Mouse (Mus musculus) bone marrow, adult 2 months (tissue): ENCODE data around the gene Sema3f. TPM values are rescaled to one million over a fixed set of nuclear protein-coding genes. Genes with fewer than 3 reads are reported as not detected.
A peak's percentile ranks its signal among the peaks of the same experiment; 100 is the strongest.
"Not testable (repeated sequence)": the region's sequence is repeated elsewhere in the genome, so short reads cannot be mapped to it uniquely, and the experiment has no call there.

Experiments used
- H3K27ac ChIP-seq: fragments of 200-500 bp; 2 replicates; pipeline ENCODE4 v1.5.1; 2012; ENCODE audit warnings: low read depth, mild to moderate bottlenecking, control low read depth, inconsistent platforms, low read length; ENCODE audit not compliant: control insufficient read depth, poor library complexity, insufficient read depth
- H3K4me1 ChIP-seq: fragments of 200-500 bp; 2 replicates; pipeline ENCODE4 v1.6.1; 2011; ENCODE audit warnings: low read length; ENCODE audit not compliant: control insufficient read depth, insufficient read depth
- H3K4me3 ChIP-seq: fragments of 200-500 bp; replicated peaks from 2 replicates; pipeline ENCODE3; 2011; ENCODE audit warnings: mild to moderate bottlenecking, low read depth, low read length, control low read depth; ENCODE audit not compliant: control insufficient read depth
- CTCF ChIP-seq: fragments of 200-500 bp; IDR thresholded peaks from 2 replicates; pipeline ENCODE4 v1.5.1; 2011; ENCODE audit warnings: low read length, control low read depth; ENCODE audit not compliant: control insufficient read depth, insufficient read depth
- POLR2A ChIP-seq: fragments of 200-500 bp; IDR thresholded peaks from 2 replicates; pipeline ENCODE4 v1.6.1; 2011; ENCODE audit warnings: low read depth, mild to moderate bottlenecking, control low read depth, low read length, borderline replicate concordance; ENCODE audit not compliant: control insufficient read depth
- WGBS: fragments of 180-500 bp; shearing (Covaris S2); methylation state at CpG from one replicate; pipeline ENCODE4 v1.1.7; 2018; 5-methylcytosine and 5-hydroxymethylcytosine counted together
- polyA plus RNA-seq: library from polyadenylated mRNA; stranded (reverse); fragments of >200 nt; gene quantifications from 2 replicates; pipeline ENCODE4 v1.2.4, GENCODE M21; 2011; ENCODE audit warnings: low replicate concordance; ENCODE audit not compliant: missing spikeins, insufficient read depth, insufficient read length

Sema3f gene
- polyA plus RNA-seq, 1 experiment, result 5.0 TPM

- 76% methylated on average over 5 of the region's 5 CpGs for WGBS
- TF ChIP-seq POLR2A, result no peak
- no peak for TF ChIP-seq CTCF
- no peak overlapping the region for H3K4me3 ChIP-seq
- no peak overlapping the region for H3K27ac ChIP-seq
- no peaks in the 10 kb centered on the region for H3K4me1 ChIP-seq
Observed at GRCm38 (mm10) chr9:107692785-107693184, 17.5 kb downstream of the Sema3f start.

DNA sequence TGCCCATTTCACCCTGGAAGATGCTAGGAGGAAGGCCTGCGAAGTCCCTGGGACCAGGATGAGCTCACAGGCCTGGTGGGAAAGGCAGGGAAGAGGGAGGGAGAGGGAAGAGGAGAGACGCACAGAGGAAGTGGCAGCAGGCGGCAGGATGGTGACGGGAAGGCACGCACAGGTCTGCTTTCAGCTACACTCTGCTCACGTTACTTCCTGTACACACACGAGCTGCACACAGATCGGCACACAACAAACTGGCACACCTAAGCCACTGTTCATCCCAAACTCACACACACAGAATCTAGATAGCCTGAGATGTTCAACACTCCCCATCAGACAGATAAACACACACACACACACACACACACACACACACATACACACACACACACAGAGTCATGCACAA, 19.9 kb downstream of the Sema3f start:
- TF ChIP-seq POLR2A (no peak), CTCF (no peak)
- no peak overlapping the region for H3K4me3 ChIP-seq
- 20% methylated on average over 8 of the region's 8 CpGs for WGBS
- no peaks in the 10 kb centered on the region for H3K4me1 ChIP-seq
- H3K27ac ChIP-seq, result no peak overlapping the region

- no peaks in the 10 kb centered on the region for H3K4me1 ChIP-seq
- WGBS, result 69% methylated on average over 7 of the region's 7 CpGs
- no peak overlapping the region for H3K27ac ChIP-seq
- H3K4me3 ChIP-seq, result no peak overlapping the region
- no peak for TF ChIP-seq POLR2A
- no peak for TF ChIP-seq CTCF
Observed at GRCm38 (mm10) chr9:107688939-107689338, 21.3 kb downstream of the Sema3f start.

DNA sequence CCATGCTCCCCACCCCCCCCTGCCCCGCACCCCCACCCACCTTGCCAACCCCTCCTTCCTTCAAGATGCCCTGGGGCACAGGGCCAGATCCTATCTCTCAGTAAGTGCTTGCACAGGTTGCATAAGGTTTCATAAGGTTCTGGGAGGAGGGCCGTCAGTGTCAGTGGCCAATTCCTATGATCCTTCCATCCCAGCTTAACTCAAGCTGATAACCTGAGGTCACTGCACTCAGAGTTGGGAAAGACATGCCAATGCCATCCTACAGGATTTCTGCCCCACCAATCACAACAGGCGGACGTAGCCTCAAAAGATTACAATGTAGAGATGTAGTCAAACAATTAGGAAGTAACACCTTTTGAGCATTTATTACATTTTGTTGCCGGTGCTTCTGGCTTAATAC, 21.9 kb downstream of the Sema3f start:
- 75% methylated on average over 5 of the region's 5 CpGs for WGBS
- Histone ChIP-seq H3K4me1 (no peaks in the 10 kb centered on the region), H3K4me3 (no peak overlapping the region), H3K27ac (no peak overlapping the region)
- TF ChIP-seq CTCF (no peak), POLR2A (no peak)

DNA sequence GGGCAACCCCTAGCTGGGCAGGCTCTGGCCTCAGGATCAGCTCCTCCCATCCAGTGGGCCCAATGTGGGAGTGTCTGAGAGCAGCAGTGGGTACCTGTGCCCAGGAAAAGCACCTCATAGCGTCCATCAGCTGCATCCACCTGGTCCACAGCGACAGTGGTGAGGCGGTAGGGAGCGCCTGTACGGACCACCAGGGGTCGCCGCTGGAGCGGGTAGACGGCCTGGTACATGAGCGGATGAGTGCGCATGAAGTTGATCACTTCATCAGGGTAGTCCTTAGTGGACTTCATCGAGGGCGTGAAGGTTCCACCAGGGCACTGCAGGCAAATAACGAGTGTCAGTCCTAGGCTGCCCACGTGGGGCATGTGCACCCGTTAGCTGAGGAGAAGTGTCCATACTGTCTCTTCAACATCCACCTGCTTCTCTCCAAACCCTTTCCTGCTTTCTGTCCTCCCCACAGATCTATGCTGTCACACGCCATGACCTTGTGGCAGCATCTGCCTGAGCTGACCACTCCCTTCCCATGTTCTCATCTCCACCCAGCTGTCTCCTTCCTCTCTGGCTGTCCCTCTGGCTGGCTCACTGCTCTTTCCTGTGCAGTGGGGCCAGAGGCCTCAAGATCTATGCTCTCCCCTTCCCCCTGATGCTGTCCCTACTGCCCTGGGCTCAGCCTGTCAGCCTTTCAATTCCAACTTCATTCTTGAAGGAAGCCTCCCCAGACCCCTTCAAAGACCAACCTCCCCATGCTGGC, 24.9 kb downstream of the Sema3f start:
- 29% methylated on average over 17 of the region's 17 CpGs for WGBS
- H3K27ac ChIP-seq, result no peak overlapping the region
- H3K4me3 ChIP-seq, result no peak overlapping the region
- no peaks in the 10 kb centered on the region for H3K4me1 ChIP-seq
- TF ChIP-seq POLR2A (no peak), CTCF (peak; percentile 36; the same call in 1 of the 2 replicates)

DNA sequence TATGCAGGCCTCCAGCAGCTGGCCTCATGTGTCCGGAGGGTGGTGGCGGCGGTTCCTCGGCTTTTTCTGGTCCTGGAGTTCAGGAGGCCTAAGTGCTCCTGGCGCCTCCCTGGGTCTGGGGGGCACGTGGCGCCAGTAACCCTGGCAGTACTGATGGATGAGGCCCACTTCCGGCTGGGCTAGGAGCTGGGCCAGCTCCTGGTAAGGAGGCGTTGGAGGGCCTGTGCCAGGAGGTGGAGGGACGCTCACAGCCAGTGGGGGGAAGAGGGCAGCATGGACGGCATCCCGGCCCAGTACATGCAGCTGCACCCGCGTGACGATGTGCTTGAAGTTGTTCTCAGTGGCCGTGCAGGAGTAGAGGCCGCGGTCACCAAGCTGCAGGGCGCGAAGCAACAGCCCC, 27.9 kb downstream of the Sema3f start:
- WGBS, result 85% methylated on average over 20 of the region's 20 CpGs
- TF ChIP-seq CTCF (no peak), POLR2A (no peak)
- H3K4me3 ChIP-seq, result no peak overlapping the region
- no peaks in the 10 kb centered on the region for H3K4me1 ChIP-seq
- no peak overlapping the region for H3K27ac ChIP-seq

DNA sequence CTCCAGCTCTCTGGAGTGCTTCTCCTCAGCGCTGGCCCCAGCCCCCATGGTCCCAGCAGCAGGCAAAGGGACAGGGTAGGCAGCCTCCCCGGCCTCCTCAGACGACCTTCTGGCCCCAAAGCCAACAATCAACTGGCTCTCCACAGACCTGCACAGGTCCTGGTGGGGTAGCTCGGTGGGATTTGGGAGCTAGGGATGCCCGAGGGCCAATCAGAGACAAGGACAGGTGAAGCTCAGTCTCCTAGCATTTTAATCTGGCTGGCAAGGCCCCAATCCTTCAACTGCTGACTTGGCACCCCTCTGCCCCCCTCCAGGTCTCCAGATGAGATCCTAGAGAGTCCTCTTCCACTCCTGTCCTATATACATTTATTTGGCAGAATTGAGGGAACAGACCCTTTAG, 30.8 kb downstream of the Sema3f start, which contains the start of gene Gnat1:
Gene Gnat1 (minus strand): TSS at position 212 of the 400 bp plus-strand sequence.
- TF ChIP-seq CTCF (no peak), POLR2A (no peak)
- Histone ChIP-seq H3K4me1 (peaks cover 2% of the 10 kb centered on the region; the same call in 1 of the 2 replicates), H3K27ac (no peak within 1 kb of the TSS), H3K4me3 (no peak within 1 kb of the TSS)
- WGBS, result 58% methylated on average over 5 of the region's 5 CpGs

DNA sequence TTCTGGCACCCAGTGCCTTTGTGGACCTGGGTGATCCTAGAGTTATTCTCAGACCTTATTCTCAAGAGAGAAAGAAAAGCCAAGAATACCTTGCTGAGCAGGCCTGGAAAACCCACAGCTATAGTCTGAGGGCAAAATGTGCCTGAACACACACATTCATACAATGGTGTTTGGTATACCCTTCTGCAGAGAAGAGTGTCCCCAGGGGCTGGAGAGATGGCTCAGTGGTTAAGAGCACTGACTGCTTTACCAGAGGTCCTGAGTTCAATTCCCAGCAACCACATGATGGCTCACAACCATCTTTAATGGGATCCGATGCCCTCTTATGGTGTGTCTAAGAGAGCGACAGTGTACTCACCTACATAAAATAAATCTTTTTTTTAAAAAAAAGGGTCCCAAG, 31.4 kb downstream of the Sema3f start:
- Histone ChIP-seq H3K4me3 (no peak overlapping the region), H3K4me1 (peaks cover 2% of the 10 kb centered on the region; the same call in 1 of the 2 replicates), H3K27ac (no peak overlapping the region)
- WGBS, result 88% methylated on average over 2 of the region's 2 CpGs
- TF ChIP-seq POLR2A (no peak), CTCF (no peak)

- not testable (repeated sequence) for H3K4me1 ChIP-seq, H3K4me3 ChIP-seq, H3K27ac ChIP-seq
- WGBS, result 34% methylated on average over 14 of the region's 14 CpGs
Observed at GRCm38 (mm10) chr9:107677819-107678526, 32.3 kb downstream of the Sema3f start.
